Mouse (Mus musculus) forebrain, embryonic 13.5 days (tissue): ENCODE data around the gene Copg1. TPM values are rescaled to one million over a fixed set of nuclear protein-coding genes. Genes with fewer than 3 reads are reported as not detected.

Experiments used
- ATAC-seq: fragments of 200-750 bp; cut with Nextera tagmentation; 2 replicates; pipeline ENCODE4 v1.8.0; 2017
- H3K27ac ChIP-seq: fragments of 300-500 bp; sonication (generic); 2 replicates; pipeline ENCODE4 v1.5.1; 2015; ENCODE audit warnings: inconsistent platforms, mild to moderate bottlenecking, moderate library complexity
- H3K27me3 ChIP-seq: fragments of 300-500 bp; sonication (generic); 2 replicates; pipeline ENCODE4 v1.6.1; 2015; ENCODE audit warnings: mild to moderate bottlenecking, inconsistent platforms
- H3K36me3 ChIP-seq: fragments of 300-500 bp; sonication (generic); 2 replicates; pipeline ENCODE4 v1.6.1; 2015; ENCODE audit warnings: mild to moderate bottlenecking, inconsistent platforms; ENCODE audit not compliant: poor library complexity, severe bottlenecking
- H3K4me1 ChIP-seq: fragments of 300-500 bp; sonication (generic); 2 replicates; pipeline ENCODE4 v1.6.1; 2015; ENCODE audit warnings: inconsistent platforms
- H3K4me2 ChIP-seq: fragments of 300-500 bp; sonication (generic); 2 replicates; pipeline ENCODE4 v1.6.1; 2015; ENCODE audit warnings: inconsistent platforms, mild to moderate bottlenecking, moderate library complexity
- H3K4me3 ChIP-seq: fragments of 300-500 bp; sonication (generic); 2 replicates; pipeline ENCODE4 v1.5.1; 2015; ENCODE audit warnings: mild to moderate bottlenecking, inconsistent platforms
- H3K9ac ChIP-seq: fragments of 300-500 bp; sonication (generic); 2 replicates; pipeline ENCODE4 v1.6.1; 2015; ENCODE audit warnings: mild to moderate bottlenecking, inconsistent platforms
- H3K9me3 ChIP-seq: fragments of 300-500 bp; sonication (generic); replicated peaks from 2 replicates; pipeline ENCODE4 v1.6.1; 2016; ENCODE audit warnings: inconsistent platforms
- WGBS: fragments of 180-500 bp; shearing (Covaris S2); methylation state at CpG from one replicate; pipeline ENCODE4 v1.1.7; 2015; 5-methylcytosine and 5-hydroxymethylcytosine counted together
- polyA plus RNA-seq: library from polyadenylated mRNA; unstranded; fragments of >200 nt; fragmentation: Nextera tagmentation; extraction: Ambion mirVana; gene quantifications from 2 replicates; pipeline ENCODE4 v1.2.1, GENCODE M21; 2015

Gene Copg1
- polyA plus RNA-seq, 1 experiment from 2014 or later, result 133 TPM

- Histone ChIP-seq H3K4me3 (peak overlapping the region; percentile 98; the same call in 1 of the 2 replicates), H3K27ac (no peak overlapping the region), H3K4me1 (peaks cover 33% of the 10 kb centered on the region), H3K9ac (no peak overlapping the region), H3K27me3 (no peaks in the 10 kb centered on the region), H3K4me2 (no peak overlapping the region), H3K9me3 (no peaks in the 10 kb centered on the region), H3K36me3 (0 out of 2 replicates have a peak, but pooled peaks cover 6% of the 10 kb centered on the region)
- WGBS, result 85% methylated on average over 6 of the region's 6 CpGs
- no peak for ATAC-seq
Measured at GRCm38 (mm10) chr6:87851871-87852270, 35.7 kb upstream of the Copg1 start.

GRCm38 (mm10) chr6:87853446-87853845 lies 34.2 kb upstream of the Copg1 start:
- H3K9ac ChIP-seq, result no peak overlapping the region
- no peaks in the 10 kb centered on the region for H3K27me3 ChIP-seq
- H3K36me3 ChIP-seq, result 0 out of 2 replicates have a peak, but pooled peaks cover 5% of the 10 kb centered on the region
- no peak overlapping the region for H3K27ac ChIP-seq
- no peak overlapping the region for H3K4me2 ChIP-seq
- ATAC-seq, result no peak
- WGBS, result 87% methylated on average over 4 of the region's 4 CpGs
- no peaks in the 10 kb centered on the region for H3K9me3 ChIP-seq
- no peak overlapping the region for H3K4me3 ChIP-seq
- peaks cover 17% of the 10 kb centered on the region for H3K4me1 ChIP-seq

- H3K36me3 ChIP-seq, result no peaks in the 10 kb centered on the region
Measured at GRCm38 (mm10) chr6:87857071-87857470, 30.5 kb upstream of the Copg1 start.

GRCm38 (mm10) chr6:87866211-87866610 lies 21.4 kb upstream of the Copg1 start:
- 85% methylated on average over 6 of the region's 6 CpGs for WGBS
- ATAC-seq, result no peak
- Histone ChIP-seq H3K4me1 (no peaks in the 10 kb centered on the region), H3K4me3 (no peak overlapping the region), H3K27ac (no peak overlapping the region), H3K9me3 (no peaks in the 10 kb centered on the region), H3K27me3 (0 out of 2 replicates have a peak, but pooled peaks cover 4% of the 10 kb centered on the region), H3K36me3 (no peaks in the 10 kb centered on the region), H3K9ac (no peak overlapping the region), H3K4me2 (no peak overlapping the region)

More at GRCm38 (mm10) chr6:87857071-87857470, 30.5 kb upstream of the Copg1 start:
- Histone ChIP-seq H3K9me3 (no peaks in the 10 kb centered on the region), H3K27me3 (0 out of 2 replicates have a peak, but pooled peaks cover 4% of the 10 kb centered on the region), H3K27ac (no peak overlapping the region), H3K4me1 (no peaks in the 10 kb centered on the region), H3K9ac (no peak overlapping the region), H3K4me3 (no peak overlapping the region), H3K4me2 (no peak overlapping the region)
- no peak for ATAC-seq
- WGBS, result 69% methylated on average over 1 of the region's 1 CpGs

GRCm38 (mm10) chr6:87867256-87867655 lies 20.4 kb upstream of the Copg1 start:
- H3K9ac ChIP-seq, result no peak overlapping the region
- no peaks in the 10 kb centered on the region for H3K9me3 ChIP-seq
- 83% methylated on average over 2 of the region's 2 CpGs for WGBS
- no peak for ATAC-seq
- H3K27ac ChIP-seq, result no peak overlapping the region
- H3K4me1 ChIP-seq, result no peaks in the 10 kb centered on the region
- no peaks in the 10 kb centered on the region for H3K36me3 ChIP-seq
- no peak overlapping the region for H3K4me3 ChIP-seq
- H3K4me2 ChIP-seq, result no peak overlapping the region
- no peaks in the 10 kb centered on the region for H3K27me3 ChIP-seq

GRCm38 (mm10) chr6:87868871-87869506 lies 18.6 kb upstream of the Copg1 start:
- ATAC-seq, result no peak
- no peak overlapping the region for H3K27ac ChIP-seq
- no peak overlapping the region for H3K4me2 ChIP-seq
- H3K36me3 ChIP-seq, result no peaks in the 10 kb centered on the region
- no peaks in the 10 kb centered on the region for H3K4me1 ChIP-seq
- H3K4me3 ChIP-seq, result no peak overlapping the region
- H3K9ac ChIP-seq, result 0 out of 2 replicates have a peak overlapping the region, but pooled peaks have one; percentile 31
- 79% methylated on average over 9 of the region's 9 CpGs for WGBS
- H3K9me3 ChIP-seq, result no peaks in the 10 kb centered on the region
- H3K27me3 ChIP-seq, result no peaks in the 10 kb centered on the region

GRCm38 (mm10) chr6:87870440-87870839 lies 17.2 kb upstream of the Copg1 start:
- H3K4me1 ChIP-seq, result no peaks in the 10 kb centered on the region
- no peaks in the 10 kb centered on the region for H3K36me3 ChIP-seq
- no peaks in the 10 kb centered on the region for H3K27me3 ChIP-seq
- H3K9ac ChIP-seq, result no peak overlapping the region
- 68% methylated on average over 1 of the region's 1 CpGs for WGBS
- no peak for ATAC-seq
- no peaks in the 10 kb centered on the region for H3K9me3 ChIP-seq
- H3K27ac ChIP-seq, result no peak overlapping the region
- H3K4me3 ChIP-seq, result no peak overlapping the region
- no peak overlapping the region for H3K4me2 ChIP-seq

- Histone ChIP-seq H3K36me3 (no peaks in the 10 kb centered on the region), H3K27me3 (no peaks in the 10 kb centered on the region), H3K4me3 (no peak overlapping the region), H3K27ac (no peak overlapping the region), H3K9me3 (no peaks in the 10 kb centered on the region), H3K4me1 (no peaks in the 10 kb centered on the region), H3K4me2 (no peak overlapping the region), H3K9ac (no peak overlapping the region)
- ATAC-seq, result no peak
- WGBS, result 86% methylated on average over 7 of the region's 7 CpGs
Measured at GRCm38 (mm10) chr6:87871240-87871639, 16.4 kb upstream of the Copg1 start.

- 63% methylated on average over 1 of the region's 1 CpGs for WGBS
- Histone ChIP-seq H3K27ac (no peak overlapping the region), H3K9me3 (no peaks in the 10 kb centered on the region), H3K4me3 (no peak overlapping the region), H3K9ac (no peak overlapping the region), H3K4me1 (no peaks in the 10 kb centered on the region), H3K27me3 (no peaks in the 10 kb centered on the region), H3K36me3 (no peaks in the 10 kb centered on the region), H3K4me2 (no peak overlapping the region)
- ATAC-seq, result no peak
Measured at GRCm38 (mm10) chr6:87873104-87873503, 14.5 kb upstream of the Copg1 start.

- WGBS, result 89% methylated on average over 2 of the region's 2 CpGs
- no peaks in the 10 kb centered on the region for H3K36me3 ChIP-seq
- H3K4me3 ChIP-seq, result no peak overlapping the region
- no peak overlapping the region for H3K27ac ChIP-seq
- no peaks in the 10 kb centered on the region for H3K27me3 ChIP-seq
- H3K9me3 ChIP-seq, result no peaks in the 10 kb centered on the region
- no peak overlapping the region for H3K4me2 ChIP-seq
- no peaks in the 10 kb centered on the region for H3K4me1 ChIP-seq
- H3K9ac ChIP-seq, result no peak overlapping the region
- ATAC-seq, result no peak
Measured at GRCm38 (mm10) chr6:87873963-87874362, 13.7 kb upstream of the Copg1 start.

GRCm38 (mm10) chr6:87875083-87875482 lies 12.5 kb upstream of the Copg1 start:
- H3K4me3 ChIP-seq, result no peak overlapping the region
- H3K9ac ChIP-seq, result no peak overlapping the region
- WGBS, result 91% methylated on average over 1 of the region's 1 CpGs
- no peak for ATAC-seq
- no peaks in the 10 kb centered on the region for H3K4me1 ChIP-seq
- no peak overlapping the region for H3K4me2 ChIP-seq
- H3K27me3 ChIP-seq, result no peaks in the 10 kb centered on the region
- no peaks in the 10 kb centered on the region for H3K36me3 ChIP-seq
- no peak overlapping the region for H3K27ac ChIP-seq
- H3K9me3 ChIP-seq, result no peaks in the 10 kb centered on the region

GRCm38 (mm10) chr6:87875562-87875961 lies 12.1 kb upstream of the Copg1 start:
- Histone ChIP-seq H3K27ac (no peak overlapping the region), H3K27me3 (no peaks in the 10 kb centered on the region), H3K9ac (no peak overlapping the region), H3K4me3 (no peak overlapping the region), H3K9me3 (no peaks in the 10 kb centered on the region), H3K36me3 (no peaks in the 10 kb centered on the region), H3K4me1 (no peaks in the 10 kb centered on the region), H3K4me2 (no peak overlapping the region)
- 91% methylated on average over 7 of the region's 7 CpGs for WGBS
- no peak for ATAC-seq

- H3K4me1 ChIP-seq, result no peaks in the 10 kb centered on the region
- no peak overlapping the region for H3K27ac ChIP-seq
- no peaks in the 10 kb centered on the region for H3K9me3 ChIP-seq
- ATAC-seq, result no peak
- H3K36me3 ChIP-seq, result no peaks in the 10 kb centered on the region
- H3K9ac ChIP-seq, result no peak overlapping the region
- H3K4me3 ChIP-seq, result no peak overlapping the region
- H3K4me2 ChIP-seq, result no peak overlapping the region
- no peaks in the 10 kb centered on the region for H3K27me3 ChIP-seq
- WGBS, result 82% methylated on average over 13 of the region's 13 CpGs
Measured at GRCm38 (mm10) chr6:87876068-87876643, 11.5 kb upstream of the Copg1 start.
